Mouse (Mus musculus) olfactory bulb, adult 2 months (tissue): Measurements from ENCODE around the gene Sox5.

Experiments
- CTCF ChIP-seq: fragments of 200-500 bp; IDR thresholded peaks from 2 replicates; pipeline ENCODE4 v1.5.1; 2012; ENCODE audit warnings: low read depth, mild to moderate bottlenecking, low read length, moderate library complexity; ENCODE audit not compliant: insufficient read depth
- POLR2A ChIP-seq: fragments of 200-500 bp; IDR thresholded peaks from 2 replicates; pipeline ENCODE4 v1.6.1; 2012; ENCODE audit warnings: mild to moderate bottlenecking, low read depth, low read length, moderate library complexity; ENCODE audit not compliant: insufficient read depth

DNA sequence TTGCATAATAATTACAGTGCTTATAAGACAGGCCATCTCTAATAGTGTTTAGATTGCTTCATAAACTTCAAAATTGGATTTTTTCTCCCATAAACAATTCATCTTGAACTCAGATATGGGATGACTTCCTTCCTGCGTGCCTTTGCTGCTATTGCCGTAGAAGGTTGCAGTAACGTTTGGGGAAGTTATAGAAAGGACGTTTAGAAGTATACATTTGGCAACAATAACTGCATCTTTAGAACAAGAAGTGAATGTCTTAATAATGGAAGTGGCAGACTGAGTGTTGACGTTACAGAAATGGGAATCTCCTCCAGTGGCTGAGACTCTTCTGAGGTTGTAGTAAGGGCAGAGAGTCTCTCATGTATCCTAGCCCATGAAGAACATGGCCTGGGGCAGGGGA, 955.0 kb downstream of the Sox5 start:
- no peak for TF ChIP-seq CTCF
- TF ChIP-seq POLR2A, result no peak
